19 mouse cellular contexts compared by ENCODE assay signal in the genomic region with DNA sequence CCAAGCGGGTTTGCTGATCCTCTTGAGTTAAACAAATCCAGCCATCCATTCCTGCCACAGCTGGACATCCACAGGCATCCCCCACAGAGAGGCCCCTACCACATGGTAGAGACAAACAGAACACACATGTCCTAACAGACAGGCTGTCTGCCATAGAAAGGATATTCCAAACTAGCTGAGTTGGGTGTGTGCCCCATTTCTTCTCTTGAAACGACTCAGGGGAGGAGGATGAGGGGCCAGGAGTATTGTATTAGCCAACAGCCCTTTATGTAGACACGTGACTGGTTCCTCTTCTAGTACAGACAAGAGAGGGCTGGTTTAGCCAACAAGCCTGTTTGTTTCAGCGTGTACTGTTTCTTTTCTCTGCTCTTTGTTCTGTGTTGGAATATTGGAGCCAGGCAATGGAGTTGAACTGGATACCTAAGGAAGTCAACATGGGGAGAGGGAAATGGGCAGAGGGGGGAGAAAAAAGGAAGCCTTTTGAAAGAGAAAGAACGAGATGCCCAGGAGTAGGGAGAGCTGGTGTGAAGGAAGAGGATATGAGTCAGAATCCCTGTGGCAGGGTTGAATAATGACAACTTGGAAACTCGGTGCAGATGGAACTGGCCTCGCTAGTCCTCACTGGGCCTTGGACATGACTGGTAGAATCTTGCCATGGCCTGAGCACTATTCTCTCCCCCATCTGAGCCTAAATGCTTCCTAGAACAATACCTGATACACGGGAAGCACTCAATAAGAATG.
DNase-seq lines count a peak whose midpoint lies in the region; ATAC-seq lines count a peak whose summit lies in the region.
"Had no signal": no experiment of that assay in that cellular context is flagged by ENCODE, and none has a peak within 500 bp of the region (broad histone marks: within the 10 kb centered on the region; RNA-seq: fewer than 3 reads in every experiment).

No protein-coding gene starts in this region.

- no peak overlapping the region for H3K4me2 ChIP-seq in limb, embryonic 12.5 days
- H3K4me2 ChIP-seq in limb, embryonic 13.5 days (replicated peaks) = no peak overlapping the region
- H3K4me2 ChIP-seq: hindbrain, embryonic 13.5 days; liver, embryonic 15.5 days; neural tube, embryonic 12.5 days had no signal

- no peaks in the 10 kb centered on the region for H3K36me3 ChIP-seq in limb, embryonic 12.5 days
- H3K36me3 ChIP-seq in limb, embryonic 10.5 days = no peaks in the 10 kb centered on the region
- no peaks in the 10 kb centered on the region for H3K36me3 ChIP-seq in limb, embryonic 13.5 days
- H3K36me3 ChIP-seq: G1E; hindbrain, embryonic 13.5 days; liver, embryonic 15.5 days; neural tube, embryonic 12.5 days had no signal

- peak; percentile 34 for DNase-seq in embryo, embryonic 10.5 days (ENCODE audit: low spot score)
- DNase-seq in embryo, embryonic 11 days = no peak
- DNase-seq in limb, embryonic 10.5 days (ENCODE audit: low spot score) = no peak
- DNase-seq in adrenal gland, postnatal 14 days = peak; percentile 38
- no peak for DNase-seq in gastrocnemius, adult 18-20 months (ENCODE audit: low spot score)
- DNase-seq in gastrocnemius, postnatal 10 days = no peak
- DNase-seq: cerebellum, postnatal 14 days; heart, adult 18-20 months; right cerebral cortex, postnatal 4 days; thymus, postnatal 4 days had no signal

- H3K4me1 ChIP-seq in limb, embryonic 12.5 days (replicated peaks) = peaks cover 30% of the 10 kb centered on the region
- H3K4me1 ChIP-seq in limb, embryonic 10.5 days = peaks cover 28% of the 10 kb centered on the region
- H3K4me1 ChIP-seq in limb, embryonic 13.5 days = peaks cover 31% of the 10 kb centered on the region
- H3K4me1 ChIP-seq: hindbrain, embryonic 13.5 days; liver, embryonic 15.5 days; megakaryocyte, embryonic 14.5 days had no signal

- H3K27me3 ChIP-seq in limb, embryonic 12.5 days = no peaks in the 10 kb centered on the region
- H3K27me3 ChIP-seq in limb, embryonic 10.5 days (ENCODE audit: low read depth, poor library complexity, severe bottlenecking) = no peaks in the 10 kb centered on the region
- H3K27me3 ChIP-seq in limb, embryonic 13.5 days = no peaks in the 10 kb centered on the region
- H3K27me3 ChIP-seq: hindbrain, embryonic 13.5 days; liver, embryonic 15.5 days; megakaryocyte, embryonic 14.5 days; neural tube, embryonic 12.5 days had no signal

- no peak overlapping the region for H3K9ac ChIP-seq in limb, embryonic 12.5 days (replicated peaks)
- H3K9ac ChIP-seq in limb, embryonic 13.5 days = no peak overlapping the region
- H3K9ac ChIP-seq: hindbrain, embryonic 13.5 days; liver, embryonic 15.5 days; neural tube, embryonic 12.5 days had no signal

- ATAC-seq in limb, embryonic 12.5 days (ENCODE audit: insufficient number of reproducible peaks, insufficient read depth, low FRiP score, low TSS enrichment, low read depth) = no peak
- ATAC-seq in limb, embryonic 13.5 days (ENCODE audit: low FRiP score, low read depth) = peak; percentile 54; the same call in 1 of the 2 replicates
- ATAC-seq: intestine, embryonic 16.5 days had no signal

- 68% methylated on average over 8 of the region's 8 CpGs for WGBS in limb, embryonic 12.5 days
- 79% methylated on average over 8 of the region's 8 CpGs for WGBS in limb, embryonic 10.5 days
- WGBS in limb, embryonic 13.5 days = 64% methylated on average over 8 of the region's 8 CpGs

- H3K4me3 ChIP-seq in limb, embryonic 12.5 days (replicated peaks) = no peak overlapping the region
- no peak overlapping the region for H3K4me3 ChIP-seq in limb, embryonic 10.5 days
- H3K4me3 ChIP-seq in limb, embryonic 13.5 days = no peak overlapping the region
- H3K4me3 ChIP-seq: erythroblast, embryonic 14.5 days; hindbrain, embryonic 13.5 days; liver, embryonic 15.5 days; megakaryocyte, embryonic 14.5 days; neural tube, embryonic 12.5 days had no signal

- peak overlapping the region; percentile 57 for H3K27ac ChIP-seq in limb, embryonic 12.5 days
- no peak overlapping the region; the same call in 1 of the 2 replicates for H3K27ac ChIP-seq in limb, embryonic 10.5 days
- H3K27ac ChIP-seq in limb, embryonic 13.5 days = peak overlapping the region; percentile 39; the same call in 1 of the 2 replicates
- H3K27ac ChIP-seq: hindbrain, embryonic 13.5 days; liver, embryonic 15.5 days; neural tube, embryonic 12.5 days had no signal

- no peaks in the 10 kb centered on the region for H3K9me3 ChIP-seq in limb, embryonic 12.5 days
- no peaks in the 10 kb centered on the region for H3K9me3 ChIP-seq in limb, embryonic 10.5 days (replicated peaks)
- no peaks in the 10 kb centered on the region for H3K9me3 ChIP-seq in limb, embryonic 13.5 days
- H3K9me3 ChIP-seq: hindbrain, embryonic 13.5 days; liver, embryonic 15.5 days; neural tube, embryonic 12.5 days had no signal

Comparison
In these comparisons a context has a peak if more than half of its experiments do, and no peak if none do; other contexts are left out.
1. DNase-seq: peak in embryo, embryonic 10.5 days (single experiment) and adrenal gland, postnatal 14 days (single experiment); none in embryo, embryonic 11 days (single experiment), limb, embryonic 10.5 days (single experiment), gastrocnemius, adult 18-20 months (single experiment) and gastrocnemius, postnatal 10 days (single experiment).